ENCODE assay signal across 9 mouse cellular contexts in genomic region chr4:43394345-43394891, GRCm38 (mm10). TPM values are rescaled to one million over a fixed set of nuclear protein-coding genes. Genes with fewer than 3 reads are reported as not detected.
A peak's percentile ranks its signal among the peaks of the same experiment; 100 is the strongest.
DNase-seq lines count a peak whose midpoint lies in the region; ATAC-seq and TF ChIP-seq lines count a peak whose summit lies in the region.
"Had no signal": no experiment of that assay in that cellular context is flagged by ENCODE, and none has a peak within 500 bp of the region (broad histone marks: within the 10 kb centered on the region; RNA-seq: fewer than 3 reads in every experiment).

No protein-coding gene starts in this region.

- no peak for DNase-seq in hindbrain, embryonic 11.5 days (ENCODE audit: low spot score)
- DNase-seq in kidney, postnatal 14 days = peak; percentile 92
- DNase-seq in neural tube, embryonic 10.5 days (ENCODE audit: extremely low spot score, low spot score) = peak; percentile 37
- DNase-seq in layer of hippocampus, postnatal 25 days (ENCODE audit: extremely low spot score in 1 of 2, low spot score in 1 of 2) = no peak
- no peak for DNase-seq in left cerebral cortex, adult 9 months (ENCODE audit: low spot score in 2 of 2)

- no peak overlapping the region for H3K4me3 ChIP-seq in hindbrain, embryonic 13.5 days
- no peak overlapping the region for H3K4me3 ChIP-seq in hindbrain, embryonic 11.5 days (ENCODE audit: low read depth, low read length)
- H3K4me3 ChIP-seq in cortical plate, adult 2 months (ENCODE audit: insufficient read depth, low read length) = no peak overlapping the region
- 0 out of 2 replicates have a peak overlapping the region, but pooled peaks have one; percentile 2 for H3K4me3 ChIP-seq in heart, embryonic 12.5 days

- no peaks in the 10 kb centered on the region for H3K27me3 ChIP-seq in hindbrain, embryonic 13.5 days
- H3K27me3 ChIP-seq in hindbrain, embryonic 11.5 days (ENCODE audit: control insufficient read depth, insufficient read depth, low read length) = no peaks in the 10 kb centered on the region
- H3K27me3 ChIP-seq in heart, embryonic 12.5 days (replicated peaks) = no peaks in the 10 kb centered on the region

- peaks cover 21% of the 10 kb centered on the region for H3K4me1 ChIP-seq in hindbrain, embryonic 13.5 days (replicated peaks)
- H3K4me1 ChIP-seq in hindbrain, embryonic 11.5 days (replicated peaks; ENCODE audit: control insufficient read depth, insufficient read depth, low read length) = no peaks in the 10 kb centered on the region
- H3K4me1 ChIP-seq in cortical plate, adult 2 months (ENCODE audit: control insufficient read depth, insufficient read depth, low read length) = peaks cover 19% of the 10 kb centered on the region
- H3K4me1 ChIP-seq in heart, embryonic 12.5 days (replicated peaks) = peaks cover 50% of the 10 kb centered on the region

- WGBS in hindbrain, embryonic 13.5 days = 60% methylated on average over 15 of the region's 15 CpGs
- 58% methylated on average over 15 of the region's 15 CpGs for WGBS in hindbrain, embryonic 11.5 days
- WGBS in heart, embryonic 12.5 days = 19% methylated on average over 15 of the region's 15 CpGs

- no peak for ATAC-seq in hindbrain, embryonic 13.5 days (ENCODE audit: low FRiP score)
- no peak for ATAC-seq in hindbrain, embryonic 11.5 days (ENCODE audit: low FRiP score)
- peak; percentile 69 for ATAC-seq in heart, embryonic 12.5 days (ENCODE audit: insufficient number of reproducible peaks, low FRiP score)

- no peak for TF ChIP-seq CTCF in cortical plate, adult 2 months (IDR thresholded peaks at IDR 0.05; ENCODE audit: extremely low read depth, insufficient read depth, low read length)

- peak; percentile 28; the same call in 1 of the 2 replicates for TF ChIP-seq POLR2A in cortical plate, adult 2 months (IDR thresholded peaks at IDR 0.05; ENCODE audit: extremely low read depth, insufficient read depth, low read length)

- no peaks in the 10 kb centered on the region for H3K36me3 ChIP-seq in hindbrain, embryonic 13.5 days
- no peaks in the 10 kb centered on the region for H3K36me3 ChIP-seq in hindbrain, embryonic 11.5 days (ENCODE audit: control insufficient read depth, insufficient read depth, low read length)
- H3K36me3 ChIP-seq in heart, embryonic 12.5 days = no peaks in the 10 kb centered on the region

- 0 out of 2 replicates have a peak overlapping the region, but pooled peaks have one; percentile 18 for H3K27ac ChIP-seq in hindbrain, embryonic 13.5 days
- no peak overlapping the region for H3K27ac ChIP-seq in hindbrain, embryonic 11.5 days (ENCODE audit: low read depth, low read length)
- H3K27ac ChIP-seq in cortical plate, adult 2 months (ENCODE audit: insufficient read depth, low read length) = peak overlapping the region; percentile 95
- peak overlapping the region; percentile 91 for H3K27ac ChIP-seq in heart, embryonic 12.5 days (ENCODE audit: poor library complexity, severe bottlenecking)

- no peak overlapping the region for H3K9ac ChIP-seq in hindbrain, embryonic 13.5 days
- no peak overlapping the region for H3K9ac ChIP-seq in hindbrain, embryonic 11.5 days (ENCODE audit: low read depth, low read length)
- peak overlapping the region; percentile 60; the same call in 1 of the 2 replicates for H3K9ac ChIP-seq in heart, embryonic 12.5 days

- H3K9me3 ChIP-seq in hindbrain, embryonic 13.5 days = no peaks in the 10 kb centered on the region
- H3K9me3 ChIP-seq in hindbrain, embryonic 11.5 days (ENCODE audit: control insufficient read depth, low read length) = no peaks in the 10 kb centered on the region
- no peaks in the 10 kb centered on the region for H3K9me3 ChIP-seq in heart, embryonic 12.5 days (replicated peaks)

- no peak overlapping the region for H3K4me2 ChIP-seq in hindbrain, embryonic 13.5 days
- no peak overlapping the region for H3K4me2 ChIP-seq in hindbrain, embryonic 11.5 days (replicated peaks; ENCODE audit: low read depth, low read length)
- H3K4me2 ChIP-seq in heart, embryonic 12.5 days = peak overlapping the region; percentile 48

RNA-seq across cellular contexts. Expression of gene Rusc2, which starts 12.6 kb away (rescaled TPM):
- 70.8 and 75.4 TPM in 2 replicates for polyA plus RNA-seq in hindbrain, embryonic 13.5 days (2015; fragmentation: Nextera tagmentation; extraction: Ambion mirVana)
- 15.8 and 19.1 TPM in 2 replicates for polyA plus RNA-seq in hindbrain, embryonic 11.5 days (2014; fragmentation: Nextera tagmentation; extraction: Ambion mirVana)
- polyA plus RNA-seq in cortical plate, adult 2 months (2012; rRNA removed) = 50.6 and 53.8 TPM in 2 replicates
- polyA plus RNA-seq in heart, embryonic 12.5 days (2016; fragmentation: Nextera tagmentation; extraction: Ambion mirVana) = 14.1 and 15.7 TPM in 2 replicates
- 100 to 1,000 TPM; 122 to 123 TPM for total RNA-seq in layer of hippocampus, postnatal 25 days (2021)

RNA-seq across cellular contexts. Expression of gene Fam166b, which starts 34.5 kb away (rescaled TPM):
- 0.71 and 1.4 TPM in 2 replicates for polyA plus RNA-seq in hindbrain, embryonic 13.5 days (2015; fragmentation: Nextera tagmentation; extraction: Ambion mirVana)
- 0.26 and 0.70 TPM in 2 replicates for polyA plus RNA-seq in hindbrain, embryonic 11.5 days (2014; fragmentation: Nextera tagmentation; extraction: Ambion mirVana)
- 1.8 and 1.9 TPM in 2 replicates for polyA plus RNA-seq in cortical plate, adult 2 months (2012; rRNA removed)
- polyA plus RNA-seq in heart, embryonic 12.5 days (2016; fragmentation: Nextera tagmentation; extraction: Ambion mirVana) = 0.14 TPM in 1 of 2 replicates, not detected in the other
- total RNA-seq in layer of hippocampus, postnatal 25 days (2021) = 1 to 10 TPM in 1 of 2 experiments, under 1 TPM in 1; 0.59 to 3.1 TPM
- polyA plus RNA-seq: limb, embryonic 11.5 days had no signal

RNA-seq across cellular contexts. Expression of gene Tesk1, which starts 47.3 kb away (rescaled TPM):
- 8.7 and 9.7 TPM in 2 replicates for polyA plus RNA-seq in hindbrain, embryonic 13.5 days (2015; fragmentation: Nextera tagmentation; extraction: Ambion mirVana)
- polyA plus RNA-seq in hindbrain, embryonic 11.5 days (2014; fragmentation: Nextera tagmentation; extraction: Ambion mirVana) = 9.1 and 10.1 TPM in 2 replicates
- polyA plus RNA-seq in cortical plate, adult 2 months (2012; rRNA removed) = 77.0 and 78.5 TPM in 2 replicates
- polyA plus RNA-seq in heart, embryonic 12.5 days (2016; fragmentation: Nextera tagmentation; extraction: Ambion mirVana) = 10.3 and 11.6 TPM in 2 replicates
- 10 to 100 TPM; 74.1 to 77.6 TPM for total RNA-seq in layer of hippocampus, postnatal 25 days (2021)

Comparison
In these comparisons a context has a peak if more than half of its experiments do, and no peak if none do; other contexts are left out.
1. DNase-seq: peak in kidney, postnatal 14 days (single experiment) and neural tube, embryonic 10.5 days (single experiment); none in hindbrain, embryonic 11.5 days (single experiment), layer of hippocampus, postnatal 25 days (0 of 2) and left cerebral cortex, adult 9 months (0 of 2).